Mouse (Mus musculus) embryo, embryonic 9.5 days (tissue): ENCODE data around the gene Irx2.
A peak's percentile ranks its signal among the peaks of the same experiment; 100 is the strongest.

ENCODE experiments used
- DNase-seq: peaks from one replicate; pipeline ENCODE4 v3.0.0-alpha.2; 2017; ENCODE audit errors: extremely low spot score

The Irx2 gene

GRCm38 (mm10) chr13:72636331-72636851 lies 7.8 kb downstream of the Irx2 start:
- DNase-seq: peak; percentile 54

DNA sequence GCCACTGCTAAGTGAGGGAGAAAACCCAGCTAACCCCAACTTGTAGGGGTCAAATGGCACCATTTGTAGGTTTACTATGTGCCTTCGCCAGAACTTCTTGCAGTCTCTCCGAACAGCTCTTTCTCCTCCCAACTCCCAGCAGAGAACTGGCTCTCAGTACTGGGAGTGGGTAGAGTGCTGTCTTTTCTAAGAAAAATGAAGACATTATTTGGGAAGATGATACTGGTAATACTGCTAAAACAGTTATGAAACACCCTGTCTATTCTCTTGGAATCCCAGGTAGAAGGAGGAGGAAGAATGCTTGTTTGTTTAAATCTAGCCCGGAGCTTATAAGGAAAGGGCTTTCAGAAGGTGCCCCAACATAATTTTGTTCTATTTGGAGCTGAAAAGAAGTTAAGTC lies 8.9 kb downstream of the Irx2 start:
- peak; percentile 25 for DNase-seq

- DNase-seq: peak; percentile 53
Measured at GRCm38 (mm10) chr13:72638401-72639130, 9.9 kb downstream of the Irx2 start.

DNA sequence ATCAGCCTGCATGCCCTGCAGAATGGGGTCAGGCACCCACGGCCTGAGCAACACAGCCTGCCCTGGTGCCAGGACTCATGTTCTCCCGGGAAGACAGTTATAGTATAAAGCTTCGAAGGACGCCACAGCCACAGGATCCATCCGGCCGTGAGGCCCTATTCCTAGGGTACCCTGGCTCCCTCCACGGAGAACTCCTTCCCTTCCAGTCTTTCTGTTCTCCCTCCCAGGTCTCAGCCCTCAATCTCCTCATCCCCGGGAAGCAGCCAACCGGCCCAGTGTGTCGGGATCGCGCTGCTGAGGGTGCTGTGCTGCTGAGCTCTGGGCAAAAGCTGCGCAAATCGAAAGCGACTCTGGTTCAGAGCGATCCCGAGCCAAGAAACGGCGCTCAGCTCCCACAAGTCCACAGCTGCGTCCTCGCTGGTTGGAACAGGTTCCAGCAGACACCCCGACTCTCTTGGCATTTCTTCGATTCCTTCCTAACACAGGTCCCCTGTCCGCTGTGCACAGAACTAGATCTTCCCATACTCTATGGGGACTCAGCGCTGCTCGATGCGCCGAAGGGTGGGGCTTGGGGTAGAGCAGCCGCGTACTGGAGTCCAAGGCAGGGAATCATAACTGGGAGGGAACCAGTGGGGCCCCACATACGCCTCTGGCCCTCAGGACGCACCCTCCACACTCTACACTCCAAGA lies 11.0 kb downstream of the Irx2 start:
- DNase-seq: peak; percentile 52

DNA sequence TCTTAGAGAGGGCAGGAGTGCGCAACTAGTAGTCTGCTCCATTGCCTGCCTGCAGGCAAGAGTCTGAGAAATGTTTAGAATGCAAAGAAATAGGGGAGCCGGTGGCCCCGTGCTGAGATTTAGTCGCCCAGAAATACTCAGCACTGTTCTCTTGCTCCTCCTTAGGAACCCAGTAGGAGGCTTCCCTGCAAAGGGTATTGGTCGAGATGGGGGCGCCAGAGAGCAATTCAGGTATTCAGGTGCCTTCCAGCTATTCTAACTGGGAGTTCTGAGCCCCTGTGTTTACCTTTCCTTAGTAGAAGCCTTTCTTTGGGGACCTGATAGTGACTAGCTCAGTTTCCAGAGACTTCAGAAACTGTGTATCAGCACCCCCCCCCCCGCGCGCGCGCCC lies 11.5 kb downstream of the Irx2 start:
- DNase-seq: peak; percentile 55

DNA sequence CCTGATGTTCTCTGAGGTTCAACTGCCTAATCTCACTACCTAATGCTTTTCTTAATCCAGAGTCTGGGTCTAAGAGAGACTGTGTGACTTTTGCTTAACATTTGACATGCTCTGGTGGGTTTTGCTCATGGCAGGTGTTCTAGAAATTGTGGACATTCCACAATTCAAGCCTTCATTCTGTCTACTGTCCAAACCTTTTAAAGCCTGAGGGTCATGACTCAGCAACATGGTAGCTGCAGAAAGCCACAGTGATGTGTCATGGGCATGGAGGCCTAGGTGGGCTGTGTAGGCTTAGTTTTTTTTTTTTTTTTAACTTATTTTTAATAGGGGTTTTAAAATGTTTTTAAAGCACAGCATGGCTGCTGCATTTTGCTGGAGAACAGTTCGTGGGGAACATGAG lies 27.8 kb downstream of the Irx2 start:
- DNase-seq: no peak

- DNase-seq: no peak
Measured at GRCm38 (mm10) chr13:72675826-72676225, 47.2 kb downstream of the Irx2 start.
